Mouse (Mus musculus) lung, embryonic 14.5 days (tissue): ENCODE measurements at regions not wholly inside any gene's neighbourhood (a gene's known extent, or its start where the extent isn't known, plus 50 kb on each side); places are given as distances from the start of the nearest gene placed in this dataset.

ENCODE experiments used
- ATAC-seq: fragments of 200-750 bp; cut with Nextera tagmentation; 2 replicates; pipeline ENCODE4 v1.8.0; 2017; ENCODE audit warnings: mild to moderate bottlenecking, moderate TSS enrichment, moderate library complexity; ENCODE audit not compliant: insufficient read depth
- DNase-seq: peaks from one replicate; pipeline ENCODE4 v3.0.0-alpha.2; 2015
- H3K27ac ChIP-seq: fragments of 300-500 bp; sonication (generic); 2 replicates; pipeline ENCODE4 v1.5.1; 2014; ENCODE audit warnings: low read depth, mild to moderate bottlenecking, moderate library complexity
- H3K27me3 ChIP-seq: fragments of 300-500 bp; sonication (generic); 2 replicates; pipeline ENCODE4 v1.6.1; 2014; ENCODE audit warnings: low read length, control low read depth; ENCODE audit not compliant: insufficient read depth
- H3K36me3 ChIP-seq: fragments of 300-500 bp; sonication (generic); 2 replicates; pipeline ENCODE4 v1.6.1; 2014; ENCODE audit warnings: control low read depth; ENCODE audit not compliant: insufficient read depth
- H3K4me1 ChIP-seq: fragments of 300-500 bp; sonication (generic); 2 replicates; pipeline ENCODE4 v1.6.1; 2014; ENCODE audit warnings: antibody characterized with exemption, control low read depth; ENCODE audit not compliant: insufficient read depth
- H3K4me2 ChIP-seq: fragments of 300-500 bp; sonication (generic); 2 replicates; pipeline ENCODE4 v1.6.1; 2014; ENCODE audit warnings: mild to moderate bottlenecking
- H3K4me3 ChIP-seq: fragments of 300-500 bp; sonication (generic); 2 replicates; pipeline ENCODE4 v1.5.1; 2014; ENCODE audit warnings: low read depth, low read length
- H3K9ac ChIP-seq: fragments of 300-500 bp; sonication (generic); 2 replicates; pipeline ENCODE4 v1.6.1; 2014
- H3K9me3 ChIP-seq: fragments of 300-500 bp; sonication (generic); 2 replicates; pipeline ENCODE4 v1.6.1; 2016; ENCODE audit warnings: low read depth, low read length, control low read depth
- CTCF ChIP-seq: IDR thresholded peaks from 2 replicates; pipeline ENCODE4 v1.5.1; 2016; ENCODE audit warnings: antibody characterized with exemption, low read depth
- WGBS: fragments of 180-500 bp; shearing (Covaris S2); extraction: QIAGEN DNeasy Blood & Tissue Kit; methylation state at CpG from one replicate; pipeline ENCODE4 v1.1.7; 2014; 5-methylcytosine and 5-hydroxymethylcytosine counted together

DNA sequence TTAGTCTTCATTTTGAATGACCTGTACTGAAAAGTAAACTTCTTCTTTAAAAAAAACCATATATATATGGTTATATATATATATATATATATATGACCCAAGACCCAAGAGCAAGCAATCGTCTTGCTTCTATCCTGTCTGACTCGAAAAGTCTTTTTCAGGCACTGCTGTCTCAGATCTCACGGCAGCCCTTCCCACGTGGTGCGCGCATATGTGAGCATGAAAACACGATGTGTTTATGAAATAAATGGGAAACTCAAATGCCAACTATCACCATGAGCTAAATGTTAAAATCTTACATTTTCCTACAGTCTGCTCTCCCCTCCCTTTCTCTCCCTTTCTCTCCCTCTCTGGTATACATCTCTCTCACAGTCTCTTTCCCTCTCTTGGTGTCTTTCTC, 1625.4 kb upstream of the Gm6569 start:
- DNase-seq (no peak), ATAC-seq (no peak)
- Histone ChIP-seq H3K36me3 (no peaks in the 10 kb centered on the region), H3K4me2 (no peak overlapping the region), H3K9me3 (no peaks in the 10 kb centered on the region), H3K27ac (no peak overlapping the region), H3K9ac (no peak overlapping the region), H3K27me3 (no peaks in the 10 kb centered on the region), H3K4me1 (no peaks in the 10 kb centered on the region), H3K4me3 (no peak overlapping the region)
- TF ChIP-seq CTCF, result no peak
- 86% methylated on average over 7 of the region's 7 CpGs for WGBS

DNA sequence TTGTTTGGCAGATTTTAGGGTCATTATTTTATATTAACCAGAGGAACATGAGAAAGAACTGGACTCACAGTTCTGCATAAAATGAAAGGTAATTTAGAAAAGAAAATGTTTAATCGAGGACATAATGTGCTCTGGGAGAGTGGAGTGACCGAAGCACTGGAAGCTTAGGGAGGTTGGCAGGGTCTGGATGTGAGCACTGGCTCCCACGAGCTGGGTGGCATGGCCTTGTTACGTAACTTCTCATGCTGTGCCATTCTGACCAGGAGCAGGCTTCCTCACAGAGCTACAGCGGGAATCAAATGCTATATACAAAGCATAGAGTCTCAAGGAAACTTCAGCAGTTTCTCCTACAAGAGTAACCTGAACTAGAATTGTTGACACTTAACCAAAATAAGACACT, 1616.6 kb upstream of the Gm6569 start:
- no peak for TF ChIP-seq CTCF
- WGBS, result 70% methylated on average over 5 of the region's 5 CpGs
- ATAC-seq, result no peak

DNA sequence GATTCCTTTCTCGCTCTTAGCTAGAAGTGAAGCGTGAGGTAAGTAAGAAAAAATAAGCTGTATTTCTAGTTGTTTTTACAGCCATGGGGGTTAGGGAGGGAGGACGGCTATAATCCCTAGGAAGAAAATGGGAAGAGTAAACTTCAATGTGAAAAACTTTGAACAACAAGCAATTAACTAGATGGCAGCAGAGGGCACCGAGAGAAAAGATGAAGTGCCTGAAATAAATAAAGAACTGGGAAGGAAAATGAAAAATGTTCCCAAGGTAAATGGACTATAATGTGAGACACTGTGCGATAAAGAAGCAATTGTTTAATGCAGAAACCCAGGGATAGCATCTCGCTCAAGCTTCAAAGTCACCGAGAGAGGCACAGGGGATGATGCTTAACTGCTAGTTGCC, 1614.4 kb upstream of the Gm6569 start:
- ATAC-seq, result no peak
- Histone ChIP-seq H3K9ac (no peak overlapping the region), H3K4me2 (no peak overlapping the region), H3K27ac (no peak overlapping the region), H3K36me3 (no peaks in the 10 kb centered on the region), H3K27me3 (no peaks in the 10 kb centered on the region), H3K4me3 (no peak overlapping the region), H3K9me3 (no peaks in the 10 kb centered on the region), H3K4me1 (no peaks in the 10 kb centered on the region)
- no peak for TF ChIP-seq CTCF
- 82% methylated on average over 7 of the region's 7 CpGs for WGBS
- no peak for DNase-seq

More for the DNA sequence above, 1616.6 kb upstream of the Gm6569 start:
- no peaks in the 10 kb centered on the region for H3K36me3 ChIP-seq
- H3K4me1 ChIP-seq, result no peaks in the 10 kb centered on the region
- no peaks in the 10 kb centered on the region for H3K9me3 ChIP-seq
- H3K27me3 ChIP-seq, result no peaks in the 10 kb centered on the region
- H3K4me2 ChIP-seq, result no peak overlapping the region
- H3K27ac ChIP-seq, result no peak overlapping the region
- H3K4me3 ChIP-seq, result no peak overlapping the region
- no peak for DNase-seq
- H3K9ac ChIP-seq, result no peak overlapping the region

DNA sequence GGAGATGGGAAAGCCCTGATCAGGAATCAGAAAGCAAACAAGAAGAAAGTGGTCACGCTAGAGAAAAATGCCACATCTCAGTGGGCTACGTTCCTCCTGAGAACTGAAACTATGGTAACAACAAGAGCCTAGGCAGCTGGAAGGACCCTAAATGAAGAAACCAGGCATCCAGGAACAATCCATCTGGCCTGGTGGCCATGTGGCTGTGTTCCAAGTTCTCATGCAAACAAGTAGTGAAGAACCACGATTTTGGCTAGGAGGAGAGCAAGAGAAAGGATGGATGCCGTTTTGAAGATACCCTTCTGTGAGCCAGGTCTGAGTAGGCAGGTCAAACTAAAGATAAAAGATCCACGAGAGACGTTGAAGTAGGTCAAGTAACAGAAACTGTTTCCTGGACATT, 1613.6 kb upstream of the Gm6569 start:
- H3K4me3 ChIP-seq, result no peak overlapping the region
- H3K9ac ChIP-seq, result no peak overlapping the region
- no peaks in the 10 kb centered on the region for H3K27me3 ChIP-seq
- no peaks in the 10 kb centered on the region for H3K9me3 ChIP-seq
- no peaks in the 10 kb centered on the region for H3K4me1 ChIP-seq
- TF ChIP-seq CTCF, result no peak
- 72% methylated on average over 6 of the region's 6 CpGs for WGBS
- ATAC-seq (no peak), DNase-seq (no peak)
- no peak overlapping the region for H3K27ac ChIP-seq
- no peaks in the 10 kb centered on the region for H3K36me3 ChIP-seq
- H3K4me2 ChIP-seq, result no peak overlapping the region

DNA sequence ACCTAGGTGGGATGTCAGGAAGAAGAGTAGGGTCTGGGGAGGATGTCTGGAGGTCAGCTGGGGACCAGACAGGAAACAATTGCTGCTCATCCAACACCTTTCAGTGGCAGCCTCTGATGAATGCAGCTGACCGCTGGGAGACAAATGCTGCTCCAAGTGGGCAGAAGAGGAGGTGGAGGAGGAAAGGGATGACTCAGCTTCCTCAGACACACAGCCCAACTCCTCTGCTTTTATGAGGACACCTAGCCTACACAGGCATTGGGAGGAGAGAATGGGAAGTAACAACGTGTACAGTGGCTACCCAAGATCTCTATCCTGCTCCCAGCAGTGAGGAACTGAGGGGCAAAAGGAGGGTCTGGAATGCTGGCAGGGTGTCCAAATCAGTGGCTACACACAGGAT, 1602.0 kb upstream of the Gm6569 start:
- WGBS, result 46% methylated on average over 2 of the region's 2 CpGs
- Histone ChIP-seq H3K4me1 (no peaks in the 10 kb centered on the region), H3K9ac (no peak overlapping the region), H3K27ac (no peak overlapping the region), H3K27me3 (no peaks in the 10 kb centered on the region), H3K36me3 (no peaks in the 10 kb centered on the region), H3K4me2 (no peak overlapping the region), H3K4me3 (no peak overlapping the region), H3K9me3 (no peaks in the 10 kb centered on the region)
- no peak for DNase-seq
- ATAC-seq, result no peak
- TF ChIP-seq CTCF, result no peak

DNA sequence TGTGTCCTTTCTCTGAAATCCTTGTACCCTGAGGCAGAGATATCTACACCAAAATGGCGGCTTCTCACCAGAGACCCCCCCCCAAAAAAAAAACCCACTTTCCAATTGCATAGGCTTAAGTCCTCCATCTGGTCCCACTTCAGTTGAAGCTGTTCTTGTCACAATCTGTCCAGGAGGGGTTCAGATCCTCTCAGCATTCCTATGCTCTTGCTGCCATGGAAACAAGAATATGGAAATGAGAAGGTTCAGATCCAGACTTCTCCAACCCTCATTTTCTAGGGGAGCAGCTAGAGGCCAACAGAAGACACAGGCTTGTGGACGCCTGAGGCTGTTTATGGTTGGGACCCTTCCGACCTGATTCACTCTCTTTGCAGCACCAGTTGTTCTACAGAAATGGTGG, 1569.7 kb upstream of the Gm6569 start:
- H3K36me3 ChIP-seq, result no peaks in the 10 kb centered on the region
- no peaks in the 10 kb centered on the region for H3K9me3 ChIP-seq
- no peak overlapping the region for H3K4me2 ChIP-seq
- no peaks in the 10 kb centered on the region for H3K27me3 ChIP-seq
- H3K4me1 ChIP-seq, result no peaks in the 10 kb centered on the region
- H3K4me3 ChIP-seq, result no peak overlapping the region
- DNase-seq (no peak), ATAC-seq (no peak)
- TF ChIP-seq CTCF, result no peak
- no peak overlapping the region for H3K9ac ChIP-seq
- 72% methylated on average over 3 of the region's 3 CpGs for WGBS
- no peak overlapping the region for H3K27ac ChIP-seq

DNA sequence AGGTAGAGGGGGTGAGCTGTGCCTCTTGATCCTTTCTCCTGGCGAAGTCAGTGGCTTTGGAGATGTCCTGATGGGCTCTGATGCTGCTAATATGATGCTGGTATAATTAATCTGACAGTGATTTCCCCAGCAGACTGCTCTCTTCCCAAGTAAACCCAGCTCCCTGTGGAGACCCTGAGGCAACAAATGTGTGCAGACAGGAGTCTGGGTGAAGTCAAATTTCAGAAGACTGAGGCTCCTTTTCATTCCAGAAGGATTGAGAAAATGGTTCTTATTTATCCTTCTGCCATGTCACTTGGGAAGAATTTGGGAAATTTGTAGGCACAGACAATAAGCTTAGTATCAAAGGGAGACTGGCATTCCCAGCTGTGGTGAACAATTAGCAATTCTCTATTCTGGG, 1550.5 kb upstream of the Gm6569 start:
- no peak for ATAC-seq
- WGBS, result 48% methylated on average over 1 of the region's 1 CpGs

DNA sequence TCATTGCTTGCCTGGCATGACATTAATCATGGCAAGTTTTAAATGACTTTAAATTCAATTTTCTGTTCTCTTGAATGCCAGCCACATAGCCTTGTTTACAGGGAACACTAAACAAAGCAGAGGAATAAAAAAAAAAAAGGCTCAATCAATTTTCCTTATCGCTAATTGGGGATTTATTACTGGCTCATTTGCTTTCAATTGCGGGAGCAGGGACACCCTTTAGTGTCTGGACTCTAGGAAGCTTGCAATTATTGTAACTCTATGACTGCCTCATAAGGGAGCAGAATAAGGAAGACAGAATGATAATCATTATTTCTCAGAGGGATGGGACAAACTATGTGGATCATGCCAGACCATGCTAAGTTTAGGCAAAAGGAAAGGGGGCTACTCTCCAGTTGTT, 1537.7 kb upstream of the Gm6569 start:
- WGBS, result 86% methylated on average over 2 of the region's 2 CpGs
- DNase-seq (no peak), ATAC-seq (no peak)
- H3K4me3 ChIP-seq, result no peak overlapping the region
- TF ChIP-seq CTCF, result no peak
- H3K4me2 ChIP-seq, result no peak overlapping the region
- H3K27ac ChIP-seq, result no peak overlapping the region
- H3K9me3 ChIP-seq, result no peaks in the 10 kb centered on the region
- H3K4me1 ChIP-seq, result no peaks in the 10 kb centered on the region
- H3K9ac ChIP-seq, result no peak overlapping the region
- no peaks in the 10 kb centered on the region for H3K27me3 ChIP-seq
- no peaks in the 10 kb centered on the region for H3K36me3 ChIP-seq

More for the DNA sequence above, 1550.5 kb upstream of the Gm6569 start:
- no peak for TF ChIP-seq CTCF
- H3K4me2 ChIP-seq, result no peak overlapping the region
- no peaks in the 10 kb centered on the region for H3K4me1 ChIP-seq
- H3K36me3 ChIP-seq, result no peaks in the 10 kb centered on the region
- H3K27me3 ChIP-seq, result no peaks in the 10 kb centered on the region
- no peak overlapping the region for H3K27ac ChIP-seq
- no peak overlapping the region for H3K9ac ChIP-seq
- H3K9me3 ChIP-seq, result no peaks in the 10 kb centered on the region
- H3K4me3 ChIP-seq, result no peak overlapping the region
- DNase-seq, result no peak
